In genomic region chr6:94631051-94631778, GRCm38 (mm10) we compare ENCODE assay signal across 8 mouse cellular contexts.
A peak's percentile ranks its signal among the peaks of the same experiment; 100 is the strongest.
DNase-seq lines count a peak whose midpoint lies in the region; ATAC-seq and TF ChIP-seq lines count a peak whose summit lies in the region.

No protein-coding gene starts in this region.

- DNase-seq in kidney, adult 18-20 months, result no peak
- DNase-seq in embryo, embryonic 9.5 days (ENCODE audit: extremely low spot score), result peak; percentile 19
- peak; percentile 74 for DNase-seq in hindbrain, postnatal 0 days (ENCODE audit: low spot score)
- no peak for DNase-seq in thymus, postnatal 10 days (ENCODE audit: low spot score in 2 of 2)
- DNase-seq in yolk sac, embryonic 10.5 days (ENCODE audit: low spot score), result no peak
- DNase-seq in B cell, adult 2 months, result no peak

- H3K4me2 ChIP-seq in kidney, embryonic 15.5 days, result no peak overlapping the region
- no peak overlapping the region for H3K4me2 ChIP-seq in hindbrain, postnatal 0 days (ENCODE audit: low read depth, low read length)
- no peak overlapping the region for H3K4me2 ChIP-seq in midbrain, embryonic 16.5 days (ENCODE audit: low read length)

- no peak overlapping the region for H3K9ac ChIP-seq in kidney, embryonic 15.5 days
- H3K9ac ChIP-seq in hindbrain, postnatal 0 days (replicated peaks; ENCODE audit: low read length), result no peak overlapping the region
- H3K9ac ChIP-seq in midbrain, embryonic 16.5 days (ENCODE audit: low read depth, low read length), result no peak overlapping the region

- ATAC-seq in kidney, embryonic 15.5 days (replicated peaks; ENCODE audit: low FRiP score), result 0 out of 2 replicates have a peak, but pooled peaks have one; percentile 1
- ATAC-seq in hindbrain, postnatal 0 days, result peak; percentile 94
- ATAC-seq in midbrain, embryonic 16.5 days, result peak; percentile 90

- no peak overlapping the region for H3K4me3 ChIP-seq in kidney, embryonic 15.5 days (replicated peaks)
- H3K4me3 ChIP-seq in hindbrain, postnatal 0 days (ENCODE audit: low read length), result no peak overlapping the region
- H3K4me3 ChIP-seq in midbrain, embryonic 16.5 days (ENCODE audit: low read depth, low read length), result no peak overlapping the region

- H3K36me3 ChIP-seq in kidney, embryonic 15.5 days, result peaks cover 3% of the 10 kb centered on the region; the same call in 1 of the 2 replicates
- H3K36me3 ChIP-seq in hindbrain, postnatal 0 days (ENCODE audit: insufficient read depth, low read length), result no peaks in the 10 kb centered on the region; the same call in 1 of the 2 replicates
- H3K36me3 ChIP-seq in midbrain, embryonic 16.5 days (ENCODE audit: control insufficient read depth, insufficient read depth, low read length), result no peaks in the 10 kb centered on the region

- no peaks in the 10 kb centered on the region for H3K9me3 ChIP-seq in kidney, embryonic 15.5 days (replicated peaks)
- no peaks in the 10 kb centered on the region for H3K9me3 ChIP-seq in hindbrain, postnatal 0 days (ENCODE audit: low read length)
- H3K9me3 ChIP-seq in midbrain, embryonic 16.5 days (replicated peaks; ENCODE audit: control insufficient read depth, low read length, poor library complexity, severe bottlenecking), result no peaks in the 10 kb centered on the region

- no peaks in the 10 kb centered on the region for H3K27me3 ChIP-seq in kidney, embryonic 15.5 days
- no peaks in the 10 kb centered on the region for H3K27me3 ChIP-seq in hindbrain, postnatal 0 days (ENCODE audit: insufficient read depth, low read length)
- H3K27me3 ChIP-seq in midbrain, embryonic 16.5 days (ENCODE audit: control insufficient read depth, insufficient read depth, low read depth, low read length), result no peaks in the 10 kb centered on the region

- peak overlapping the region; percentile 52; the same call in 1 of the 2 replicates for H3K27ac ChIP-seq in kidney, embryonic 15.5 days
- peak overlapping the region; percentile 87 for H3K27ac ChIP-seq in hindbrain, postnatal 0 days
- peak overlapping the region; percentile 71; the same call in 1 of the 2 replicates for H3K27ac ChIP-seq in midbrain, embryonic 16.5 days (ENCODE audit: low read length)

- no peak for TF ChIP-seq CTCF in hindbrain, postnatal 0 days (IDR thresholded peaks at IDR 0.05; ENCODE audit: low read depth)

- WGBS in kidney, embryonic 15.5 days, result 63% methylated on average over 7 of the region's 7 CpGs
- WGBS in hindbrain, postnatal 0 days, result 42% methylated on average over 7 of the region's 7 CpGs
- WGBS in midbrain, embryonic 16.5 days, result 37% methylated on average over 7 of the region's 7 CpGs

- peaks cover 50% of the 10 kb centered on the region for H3K4me1 ChIP-seq in kidney, embryonic 15.5 days
- peaks cover 9% of the 10 kb centered on the region for H3K4me1 ChIP-seq in hindbrain, postnatal 0 days (ENCODE audit: insufficient read depth, low read length)
- peaks cover 8% of the 10 kb centered on the region; the same call in 1 of the 2 replicates for H3K4me1 ChIP-seq in midbrain, embryonic 16.5 days (ENCODE audit: control insufficient read depth, insufficient read depth, low read length)

Comparison
In these comparisons a context has a peak if more than half of its experiments do, and no peak if none do; other contexts are left out.
1. ATAC-seq: peak in every context shown above with its lines; median percentile 94 in hindbrain, postnatal 0 days; 90 in midbrain, embryonic 16.5 days; 1 in kidney, embryonic 15.5 days.
2. DNase-seq: peak in embryo, embryonic 9.5 days (single experiment) and hindbrain, postnatal 0 days (single experiment); none in kidney, adult 18-20 months (single experiment), thymus, postnatal 10 days (0 of 2), yolk sac, embryonic 10.5 days (single experiment) and B cell, adult 2 months (0 of 2).
3. Peak in every context shown above with its lines, with median percentiles within 50 percentile points of each other: H3K27ac ChIP-seq.